Mouse (Mus musculus): ENCODE data around the gene Smim14.

DNA sequence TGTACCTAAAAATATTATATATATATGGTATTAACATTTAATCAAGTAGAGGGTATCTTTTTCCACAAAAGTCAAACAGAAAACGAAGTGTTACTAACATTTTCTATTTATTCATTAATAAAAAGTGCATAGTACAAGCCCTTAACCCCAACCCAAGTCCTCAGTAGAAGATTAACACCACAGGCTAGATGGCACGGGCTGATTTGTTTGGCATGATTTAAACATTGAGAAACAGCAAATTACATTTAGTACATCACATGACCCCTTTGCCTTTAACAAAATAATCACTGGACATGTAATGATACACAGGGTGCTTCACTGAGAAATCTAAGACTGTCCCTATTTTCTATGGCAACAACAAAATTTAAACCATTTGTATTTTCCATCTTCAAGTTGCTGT lies 90.2 kb downstream of the Smim14 start:
- no peak for TF ChIP-seq CTCF (IDR thresholded peaks at IDR 0.05; ENCODE audit: low read depth, low read length)
- no peak for TF ChIP-seq GATA1 (IDR thresholded peaks at IDR 0.05; ENCODE audit: borderline replicate concordance, low read length)
- TF ChIP-seq POLR2AphosphoS5 (IDR thresholded peaks at IDR 0.05; ENCODE audit: insufficient replicate concordance, low read depth, low read length) = no peak
